Mouse (Mus musculus) ovary, adult 18-20 months (tissue): Measurements from ENCODE around the gene Sipa1l2.
A peak's percentile ranks its signal among the peaks of the same experiment; 100 is the strongest.
"Not testable (repeated sequence)": the region's sequence is repeated elsewhere in the genome, so short reads cannot be mapped to it uniquely, and the experiment has no call there.

ENCODE experiments used
- DNase-seq: peaks from one replicate; pipeline ENCODE4 v3.0.0; 2022; ENCODE audit warnings: low spot score, mixed read lengths

The Sipa1l2 gene

GRCm38 (mm10) chr8:125538265-125538664 lies 31.3 kb downstream of the Sipa1l2 start:
- DNase-seq: no peak

- no peak for DNase-seq
Measured at GRCm38 (mm10) chr8:125533709-125534108, 35.9 kb downstream of the Sipa1l2 start.

- peak; percentile 42 for DNase-seq
Measured at GRCm38 (mm10) chr8:125532953-125533352, 36.7 kb downstream of the Sipa1l2 start.

- DNase-seq: no peak
Measured at GRCm38 (mm10) chr8:125532177-125532576, 37.4 kb downstream of the Sipa1l2 start.

GRCm38 (mm10) chr8:125531640-125532039 lies 38.0 kb downstream of the Sipa1l2 start:
- DNase-seq: no peak

GRCm38 (mm10) chr8:125531088-125531438 lies 38.5 kb downstream of the Sipa1l2 start:
- no peak for DNase-seq

GRCm38 (mm10) chr8:125530187-125531087 lies 39.2 kb downstream of the Sipa1l2 start:
- no peak for DNase-seq

- no peak for DNase-seq
Measured at GRCm38 (mm10) chr8:125529019-125529418, 40.6 kb downstream of the Sipa1l2 start.

- DNase-seq: no peak
Measured at GRCm38 (mm10) chr8:125527941-125528340, 41.7 kb downstream of the Sipa1l2 start.

GRCm38 (mm10) chr8:125526999-125527398 lies 42.6 kb downstream of the Sipa1l2 start:
- no peak for DNase-seq

- no peak for DNase-seq
Measured at GRCm38 (mm10) chr8:125526582-125526981, 43.0 kb downstream of the Sipa1l2 start.

GRCm38 (mm10) chr8:125524479-125524878 lies 45.1 kb downstream of the Sipa1l2 start:
- DNase-seq: no peak

GRCm38 (mm10) chr8:125523213-125523612 lies 46.4 kb downstream of the Sipa1l2 start:
- DNase-seq: no peak

- no peak for DNase-seq
Measured at GRCm38 (mm10) chr8:125522151-125522550, 47.5 kb downstream of the Sipa1l2 start.

- DNase-seq: no peak
Measured at GRCm38 (mm10) chr8:125521087-125521486, 48.5 kb downstream of the Sipa1l2 start.

GRCm38 (mm10) chr8:125520308-125520707 lies 49.3 kb downstream of the Sipa1l2 start:
- not testable (repeated sequence) for DNase-seq

- DNase-seq: no peak
Measured at GRCm38 (mm10) chr8:125518951-125519350, 50.7 kb downstream of the Sipa1l2 start.

GRCm38 (mm10) chr8:125518301-125518700 lies 51.3 kb downstream of the Sipa1l2 start:
- no peak for DNase-seq

- DNase-seq: no peak
Measured at GRCm38 (mm10) chr8:125517397-125517796, 52.2 kb downstream of the Sipa1l2 start.

GRCm38 (mm10) chr8:125516115-125516905 lies 53.3 kb downstream of the Sipa1l2 start:
- DNase-seq: no peak

GRCm38 (mm10) chr8:125515665-125516064 lies 53.9 kb downstream of the Sipa1l2 start:
- DNase-seq: no peak

- DNase-seq: no peak
Measured at GRCm38 (mm10) chr8:125513935-125514334, 55.7 kb downstream of the Sipa1l2 start.
